28 mouse cellular contexts compared by ENCODE assay signal in the genomic region with DNA sequence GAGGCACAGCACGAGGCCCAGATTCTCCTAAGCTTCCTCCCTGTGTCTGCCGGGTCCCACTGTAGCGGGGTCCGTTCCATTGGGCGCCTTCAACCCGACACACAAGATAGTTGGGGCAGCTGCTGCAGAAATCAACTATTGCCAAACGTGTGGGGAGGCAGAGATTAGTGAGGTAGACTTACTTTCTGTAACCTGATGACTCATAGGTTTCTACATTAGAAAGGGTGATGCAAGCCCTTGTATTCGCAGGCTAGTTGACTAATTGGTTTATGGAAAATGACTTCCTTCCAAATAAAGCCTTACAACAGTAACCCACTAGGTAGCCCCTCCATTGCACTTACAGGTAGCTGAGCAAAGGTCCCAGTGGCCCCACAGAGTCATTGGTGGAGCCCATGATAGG. TPM values are rescaled to one million over a fixed set of nuclear protein-coding genes. Genes with fewer than 3 reads are reported as not detected.
DNase-seq lines count a peak whose midpoint lies in the region; ATAC-seq lines count a peak whose summit lies in the region.
"Had no signal": no experiment of that assay in that cellular context is flagged by ENCODE, and none has a peak within 500 bp of the region (broad histone marks: within the 10 kb centered on the region; RNA-seq: fewer than 3 reads in every experiment).

No protein-coding gene starts in this region.

- intact Hi-C loops in left cerebral cortex, postnatal 25 days (cut with DNase I) = no loop called here

- H3K4me3 ChIP-seq in neural tube, embryonic 13.5 days = no peak overlapping the region
- H3K4me3 ChIP-seq: embryonic facial prominence, embryonic 12.5 days; forebrain, embryonic 13.5 days; intestine, embryonic 15.5 days had no signal

- DNase-seq in neural tube, embryonic 10.5 days (ENCODE audit: extremely low spot score, low spot score) = no peak
- peak; percentile 47 for DNase-seq in NIH3T3 (ENCODE audit: low read depth)
- DNase-seq in left cerebral cortex, postnatal 25 days (ENCODE audit: low spot score in 2 of 2) = no peak
- DNase-seq in right cerebral cortex, adult 18-20 months = no peak
- no peak for DNase-seq in testis, postnatal 10 days (ENCODE audit: low spot score)
- DNase-seq: adrenal gland, adult 8-10 months; B cell, adult 2 months; cerebellum, adult 11 months; cerebellum, adult 8-10 months; cerebellum, postnatal 25 days; forebrain, postnatal 0 days; gastrocnemius, postnatal 14 days; heart, adult 11 months; heart, postnatal 10 days; heart, postnatal 4 days had no signal

- 93% methylated on average over 8 of the region's 8 CpGs for WGBS in neural tube, embryonic 13.5 days

- H3K36me3 ChIP-seq in neural tube, embryonic 13.5 days = no peaks in the 10 kb centered on the region
- H3K36me3 ChIP-seq: embryonic facial prominence, embryonic 12.5 days; intestine, embryonic 15.5 days had no signal

- H3K9me3 ChIP-seq in neural tube, embryonic 13.5 days = no peaks in the 10 kb centered on the region
- H3K9me3 ChIP-seq: embryonic facial prominence, embryonic 12.5 days; forebrain, embryonic 13.5 days; G1E; intestine, embryonic 15.5 days had no signal

- H3K4me2 ChIP-seq in neural tube, embryonic 13.5 days = no peak overlapping the region
- H3K4me2 ChIP-seq: embryonic facial prominence, embryonic 12.5 days; forebrain, embryonic 13.5 days; hindbrain, embryonic 14.5 days; intestine, embryonic 15.5 days had no signal

- peaks cover 3% of the 10 kb centered on the region; the same call in 1 of the 2 replicates for H3K27me3 ChIP-seq in neural tube, embryonic 13.5 days
- H3K27me3 ChIP-seq: embryonic facial prominence, embryonic 12.5 days; forebrain, embryonic 13.5 days; intestine, embryonic 15.5 days had no signal

- H3K9ac ChIP-seq in neural tube, embryonic 13.5 days = no peak overlapping the region
- H3K9ac ChIP-seq: embryonic facial prominence, embryonic 12.5 days; forebrain, embryonic 13.5 days; forebrain, postnatal 0 days; hindbrain, embryonic 14.5 days; intestine, embryonic 15.5 days had no signal

- 0 out of 2 replicates have a peak overlapping the region, but pooled peaks have one; percentile 9 for H3K27ac ChIP-seq in neural tube, embryonic 13.5 days (replicated peaks)
- H3K27ac ChIP-seq: embryonic facial prominence, embryonic 12.5 days; forebrain, embryonic 13.5 days; hindbrain, embryonic 14.5 days; intestine, embryonic 15.5 days had no signal

- 0 out of 2 replicates have a peak, but pooled peaks cover 7% of the 10 kb centered on the region for H3K4me1 ChIP-seq in neural tube, embryonic 13.5 days (replicated peaks)
- H3K4me1 ChIP-seq: embryonic facial prominence, embryonic 12.5 days had no signal

- no peak for ATAC-seq in neural tube, embryonic 13.5 days (ENCODE audit: low read depth)
- ATAC-seq in granulocyte monocyte progenitor cell, adult 5-6 weeks (replicated peaks; ENCODE audit: poor library complexity, severe bottlenecking) = peak; percentile 80
- ATAC-seq in erythroid progenitor cell, adult 5-6 weeks (replicated peaks; ENCODE audit: low FRiP score, poor library complexity, severe bottlenecking) = no peak
- ATAC-seq: CD4-positive, CD25-positive, alpha-beta regulatory T cell, adult 4 months; forebrain, embryonic 13.5 days; forebrain, postnatal 0 days; intestine, embryonic 15.5 days had no signal

RNA-seq across cellular contexts. Expression of gene Ppef2, which starts 6.6 kb away (rescaled TPM):
- polyA plus RNA-seq in neural tube, embryonic 13.5 days (2015; fragmentation: Nextera tagmentation; extraction: Ambion mirVana) = 0.21 and 0.67 TPM in 2 replicates
- not detected in 2 replicates for total RNA-seq in granulocyte monocyte progenitor cell, adult 5-6 weeks (2014; fragmentation: Nextera tagmentation)
- total RNA-seq in granulocyte monocyte progenitor cell, adult 5-6 weeks (2017) = not detected in 2 replicates
- total RNA-seq in left cerebral cortex, postnatal 25 days (2021) = under 1 TPM; 0.55 to 0.62 TPM
- total RNA-seq in erythroid progenitor cell, adult 5-6 weeks (2015; ENCODE audit: low replicate concordance) = not detected in 2 replicates
- total RNA-seq in erythroid progenitor cell, adult 5-6 weeks (2017; ENCODE audit: low replicate concordance) = not detected in 2 replicates
- total RNA-seq: gastrocnemius, adult 18-20 months; heart, postnatal 10 days; heart, postnatal 4 days had no signal
- polyA plus RNA-seq: forebrain, embryonic 13.5 days; G1E; heart, embryonic 14.5 days had no signal

RNA-seq across cellular contexts. Expression of gene Naaa, which starts 15.3 kb away (rescaled TPM):
- polyA plus RNA-seq in neural tube, embryonic 13.5 days (2015; fragmentation: Nextera tagmentation; extraction: Ambion mirVana) = 14.3 and 14.6 TPM in 2 replicates
- total RNA-seq in granulocyte monocyte progenitor cell, adult 5-6 weeks (2014; fragmentation: Nextera tagmentation) = 5.8 and 17.9 TPM in 2 replicates
- 7.2 and 11.9 TPM in 2 replicates for total RNA-seq in granulocyte monocyte progenitor cell, adult 5-6 weeks (2017)
- total RNA-seq in left cerebral cortex, postnatal 25 days (2021) = 10 to 100 TPM; 38.8 to 40.9 TPM
- total RNA-seq in erythroid progenitor cell, adult 5-6 weeks (2015; ENCODE audit: low replicate concordance) = 8.8 and 26.7 TPM in 2 replicates
- 7.8 and 8.3 TPM in 2 replicates for total RNA-seq in erythroid progenitor cell, adult 5-6 weeks (2017; ENCODE audit: low replicate concordance)

RNA-seq across cellular contexts. Expression of gene U90926, which starts 47.4 kb away (rescaled TPM):
- not detected in 2 replicates for polyA plus RNA-seq in neural tube, embryonic 13.5 days (2015; fragmentation: Nextera tagmentation; extraction: Ambion mirVana)
- total RNA-seq in granulocyte monocyte progenitor cell, adult 5-6 weeks (2014; fragmentation: Nextera tagmentation) = not detected in 2 replicates
- total RNA-seq in granulocyte monocyte progenitor cell, adult 5-6 weeks (2017) = not detected in 2 replicates
- not detected for total RNA-seq in left cerebral cortex, postnatal 25 days (2021)
- total RNA-seq in erythroid progenitor cell, adult 5-6 weeks (2015; ENCODE audit: low replicate concordance) = not detected in 2 replicates
- total RNA-seq in erythroid progenitor cell, adult 5-6 weeks (2017; ENCODE audit: low replicate concordance) = not detected in 2 replicates
- total RNA-seq: adrenal gland, adult 8-10 months; forebrain, postnatal 0 days; G1E; gastrocnemius, adult 18-20 months; gastrocnemius, postnatal 14 days; heart, postnatal 10 days; heart, postnatal 4 days had no signal
- polyA plus RNA-seq: brain, embryonic 14.5 days; CD4-positive, CD25-positive, alpha-beta regulatory T cell, adult 4 months; cortical plate, adult 2 months; embryonic facial prominence, embryonic 12.5 days; forebrain, embryonic 13.5 days; forebrain, postnatal 0 days; G1E; heart, embryonic 14.5 days; hindbrain, embryonic 14.5 days; intestine, embryonic 15.5 days had no signal

RNA-seq across cellular contexts. Expression of gene Sdad1, which starts 47.6 kb away (rescaled TPM):
- polyA plus RNA-seq in neural tube, embryonic 13.5 days (2015; fragmentation: Nextera tagmentation; extraction: Ambion mirVana) = 26.1 and 28.2 TPM in 2 replicates
- 41.2 and 46.9 TPM in 2 replicates for total RNA-seq in granulocyte monocyte progenitor cell, adult 5-6 weeks (2014; fragmentation: Nextera tagmentation)
- total RNA-seq in granulocyte monocyte progenitor cell, adult 5-6 weeks (2017) = 67.5 and 84.2 TPM in 2 replicates
- 10 to 100 TPM; 19.0 to 19.8 TPM for total RNA-seq in left cerebral cortex, postnatal 25 days (2021)
- total RNA-seq in erythroid progenitor cell, adult 5-6 weeks (2015; ENCODE audit: low replicate concordance) = 7.9 and 8.0 TPM in 2 replicates
- 6.9 and 8.0 TPM in 2 replicates for total RNA-seq in erythroid progenitor cell, adult 5-6 weeks (2017; ENCODE audit: low replicate concordance)
